Mouse (Mus musculus) forebrain, embryonic 15.5 days (tissue): ENCODE data around the gene Muc20. TPM values are rescaled to one million over a fixed set of nuclear protein-coding genes. Genes with fewer than 3 reads are reported as not detected.

ENCODE experiments used
- ATAC-seq: fragments of 200-750 bp; cut with Nextera tagmentation; replicated peaks from 2 replicates; pipeline ENCODE4 v1.8.0; 2017; ENCODE audit warnings: mild to moderate bottlenecking, moderate TSS enrichment, moderate library complexity
- H3K27ac ChIP-seq: fragments of 300-500 bp; sonication (generic); replicated peaks from 2 replicates; pipeline ENCODE4 v1.5.1; 2015; ENCODE audit warnings: mild to moderate bottlenecking, inconsistent platforms
- H3K27me3 ChIP-seq: fragments of 300-500 bp; sonication (generic); 2 replicates; pipeline ENCODE4 v1.6.1; 2015; ENCODE audit warnings: inconsistent platforms
- H3K36me3 ChIP-seq: fragments of 300-500 bp; sonication (generic); 2 replicates; pipeline ENCODE4 v1.6.1; 2015; ENCODE audit warnings: mild to moderate bottlenecking, inconsistent platforms
- H3K4me1 ChIP-seq: fragments of 300-500 bp; sonication (generic); 2 replicates; pipeline ENCODE4 v1.6.1; 2015; ENCODE audit warnings: inconsistent platforms
- H3K4me2 ChIP-seq: fragments of 300-500 bp; sonication (generic); replicated peaks from 2 replicates; pipeline ENCODE4 v1.6.1; 2015; ENCODE audit warnings: mild to moderate bottlenecking, inconsistent platforms
- H3K4me3 ChIP-seq: fragments of 300-500 bp; sonication (generic); 2 replicates; pipeline ENCODE4 v1.5.1; 2015; ENCODE audit warnings: mild to moderate bottlenecking, inconsistent platforms
- H3K9ac ChIP-seq: fragments of 300-500 bp; sonication (generic); replicated peaks from 2 replicates; pipeline ENCODE4 v1.6.1; 2015; ENCODE audit warnings: mild to moderate bottlenecking, inconsistent platforms
- H3K9me3 ChIP-seq: fragments of 300-500 bp; sonication (generic); 2 replicates; pipeline ENCODE4 v1.6.1; 2016; ENCODE audit warnings: inconsistent platforms
- WGBS: fragments of 180-500 bp; shearing (Covaris S2); methylation state at CpG from one replicate; pipeline ENCODE4 v1.1.7; 2015; ENCODE audit warnings: mixed read lengths; 5-methylcytosine and 5-hydroxymethylcytosine counted together
- polyA plus RNA-seq: library from polyadenylated mRNA; unstranded; fragments of >200 nt; fragmentation: Nextera tagmentation; extraction: Ambion mirVana; gene quantifications from 2 replicates; pipeline ENCODE4 v1.2.1, GENCODE M21; 2015

The Muc20 gene
- polyA plus RNA-seq, 1 experiment from 2014 or later: not detected

DNA sequence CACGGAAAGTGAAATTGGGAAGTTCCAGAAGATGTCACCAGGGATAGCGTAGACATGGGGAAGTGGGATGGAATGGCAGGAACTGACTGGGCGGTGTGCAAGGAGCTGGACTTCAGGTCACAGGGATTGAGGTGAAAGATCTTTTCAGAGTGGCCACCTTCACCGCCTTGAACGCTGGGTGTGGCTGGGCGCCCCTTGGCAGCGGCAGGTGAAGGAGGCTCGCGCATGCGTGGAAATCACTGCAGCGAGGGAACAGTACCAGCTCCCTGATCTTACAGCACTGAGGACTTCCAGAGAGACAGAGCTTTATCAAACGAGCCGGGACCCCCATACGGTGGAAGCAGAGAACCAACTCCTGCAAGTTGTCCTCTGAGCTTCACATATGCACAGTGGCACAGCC, 17.3 kb upstream of the Muc20 start:
- H3K36me3 ChIP-seq: no peaks in the 10 kb centered on the region
- peaks cover 11% of the 10 kb centered on the region for H3K4me1 ChIP-seq
- no peak overlapping the region for H3K27ac ChIP-seq
- H3K4me3 ChIP-seq: peak overlapping the region; percentile 37
- H3K27me3 ChIP-seq: no peaks in the 10 kb centered on the region
- WGBS: 29% methylated on average over 14 of the region's 14 CpGs
- ATAC-seq: 0 out of 2 replicates have a peak, but pooled peaks have one; percentile 35
- no peaks in the 10 kb centered on the region for H3K9me3 ChIP-seq
- peak overlapping the region; percentile 6 for H3K9ac ChIP-seq
- H3K4me2 ChIP-seq: peak overlapping the region; percentile 52

DNA sequence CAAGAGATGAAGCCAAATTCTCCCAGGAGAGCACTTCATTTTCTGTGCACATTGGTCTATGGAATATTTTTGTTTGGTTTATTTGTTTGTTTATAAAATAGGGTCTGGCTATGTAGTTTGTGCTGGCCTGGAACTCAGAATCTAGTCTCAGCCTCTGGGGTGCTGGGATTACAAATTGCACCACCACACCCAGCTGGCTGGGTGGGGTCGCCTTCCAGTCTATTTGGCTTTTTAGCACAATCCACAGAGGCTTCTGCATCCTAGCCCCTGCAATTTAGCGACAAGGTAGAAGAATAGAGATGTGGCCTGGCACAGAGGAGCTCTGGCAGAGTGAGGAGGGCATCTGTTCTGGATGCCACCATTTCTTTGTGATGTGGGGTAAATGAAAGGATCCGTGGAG, 16.5 kb upstream of the Muc20 start:
- no peaks in the 10 kb centered on the region for H3K27me3 ChIP-seq
- WGBS: 56% methylated on average over 3 of the region's 3 CpGs
- no peak for ATAC-seq
- H3K9ac ChIP-seq: no peak overlapping the region
- no peaks in the 10 kb centered on the region for H3K9me3 ChIP-seq
- H3K4me1 ChIP-seq: peaks cover 11% of the 10 kb centered on the region
- H3K36me3 ChIP-seq: no peaks in the 10 kb centered on the region
- no peak overlapping the region for H3K27ac ChIP-seq
- H3K4me3 ChIP-seq: no peak overlapping the region
- H3K4me2 ChIP-seq: no peak overlapping the region

DNA sequence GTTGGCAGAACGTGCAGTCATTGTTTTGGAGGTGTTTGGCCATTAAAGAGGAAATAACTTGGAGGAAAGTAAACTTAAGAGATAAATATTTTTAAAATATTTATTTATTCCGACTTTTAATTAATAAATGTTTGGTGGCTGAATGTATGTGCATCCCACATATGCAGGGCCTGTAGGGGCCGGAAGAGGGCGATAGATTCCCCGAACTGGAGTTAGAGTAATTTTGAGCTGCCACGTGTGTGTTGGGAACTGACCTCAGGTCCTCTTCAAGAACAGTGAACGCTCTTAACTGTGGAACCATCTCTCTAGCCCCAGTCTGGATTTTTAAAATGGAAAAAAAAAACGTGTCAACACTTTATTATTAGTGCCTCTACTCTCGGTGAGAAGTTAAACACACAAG, 16.1 kb upstream of the Muc20 start:
- Histone ChIP-seq H3K4me3 (no peak overlapping the region), H3K4me2 (no peak overlapping the region), H3K36me3 (no peaks in the 10 kb centered on the region), H3K9ac (no peak overlapping the region), H3K4me1 (peaks cover 11% of the 10 kb centered on the region), H3K27ac (no peak overlapping the region), H3K9me3 (no peaks in the 10 kb centered on the region), H3K27me3 (no peaks in the 10 kb centered on the region)
- ATAC-seq: no peak
- 50% methylated on average over 9 of the region's 9 CpGs for WGBS

DNA sequence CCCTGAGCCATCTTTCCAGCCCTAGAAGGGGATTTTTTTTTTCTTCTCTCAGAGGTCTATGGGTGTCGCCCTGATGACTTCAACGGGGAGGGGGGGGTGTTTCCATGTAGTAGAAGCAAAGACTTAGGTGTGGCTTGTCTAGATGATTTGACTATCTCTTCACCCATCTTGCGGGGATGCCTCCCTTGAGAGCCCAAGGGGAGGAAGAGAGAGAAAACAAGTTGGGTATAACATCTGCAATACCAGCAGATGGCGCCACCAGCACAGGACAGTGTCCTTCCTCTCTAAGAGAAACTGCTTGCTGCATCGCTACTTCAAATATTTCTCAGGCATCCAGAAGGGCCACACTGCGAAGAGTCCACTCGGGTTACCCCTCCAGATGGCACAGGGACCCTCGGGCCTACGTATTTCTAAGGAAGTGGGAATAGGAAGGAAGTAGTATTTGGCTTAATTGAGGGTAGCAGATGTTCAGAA, 15.7 kb upstream of the Muc20 start:
- H3K4me2 ChIP-seq: no peak overlapping the region
- peak; percentile 72 for ATAC-seq

DNA sequence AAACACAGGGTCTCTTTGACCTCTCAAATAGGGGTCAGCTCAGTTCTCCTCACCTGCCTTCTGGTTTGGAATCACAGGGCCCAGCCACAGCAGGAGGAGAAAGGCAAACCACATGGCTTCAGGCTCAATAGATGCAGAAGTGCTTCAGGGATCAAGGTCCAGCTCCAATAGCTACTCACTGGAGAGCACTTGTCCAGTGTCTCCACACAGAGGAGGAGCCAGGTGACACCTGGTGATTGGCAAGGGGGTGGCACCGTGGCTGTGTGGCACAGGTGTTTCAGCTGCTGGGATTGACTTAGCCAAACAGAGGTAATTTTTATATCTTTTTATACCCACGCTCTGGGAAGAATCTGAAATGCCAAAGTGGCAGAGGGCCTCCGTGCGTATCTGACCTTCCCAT, 13.1 kb upstream of the Muc20 start, which contains the start of gene Smbd1:
Gene Smbd1 (minus strand): TSS at position 157 of the 400 bp plus-strand sequence.
- no peak for ATAC-seq
- H3K9me3 ChIP-seq: no peaks in the 10 kb centered on the region
- H3K27me3 ChIP-seq: no peaks in the 10 kb centered on the region
- peaks cover 11% of the 10 kb centered on the region for H3K4me1 ChIP-seq
- H3K27ac ChIP-seq: no peak within 1 kb of the TSS
- no peak within 1 kb of the TSS for H3K9ac ChIP-seq
- H3K36me3 ChIP-seq: no peaks in the 10 kb centered on the region
- H3K4me3 ChIP-seq: no peak within 1 kb of the TSS
- WGBS: 91% methylated on average over 4 of the region's 4 CpGs
- no peak within 1 kb of the TSS for H3K4me2 ChIP-seq

More for the DNA sequence above, 15.7 kb upstream of the Muc20 start:
- Histone ChIP-seq H3K4me1 (peaks cover 11% of the 10 kb centered on the region), H3K4me3 (no peak overlapping the region), H3K27me3 (no peaks in the 10 kb centered on the region), H3K9me3 (no peaks in the 10 kb centered on the region), H3K36me3 (no peaks in the 10 kb centered on the region), H3K9ac (no peak overlapping the region), H3K27ac (no peak overlapping the region)
- 1% methylated on average over 9 of the region's 9 CpGs for WGBS

DNA sequence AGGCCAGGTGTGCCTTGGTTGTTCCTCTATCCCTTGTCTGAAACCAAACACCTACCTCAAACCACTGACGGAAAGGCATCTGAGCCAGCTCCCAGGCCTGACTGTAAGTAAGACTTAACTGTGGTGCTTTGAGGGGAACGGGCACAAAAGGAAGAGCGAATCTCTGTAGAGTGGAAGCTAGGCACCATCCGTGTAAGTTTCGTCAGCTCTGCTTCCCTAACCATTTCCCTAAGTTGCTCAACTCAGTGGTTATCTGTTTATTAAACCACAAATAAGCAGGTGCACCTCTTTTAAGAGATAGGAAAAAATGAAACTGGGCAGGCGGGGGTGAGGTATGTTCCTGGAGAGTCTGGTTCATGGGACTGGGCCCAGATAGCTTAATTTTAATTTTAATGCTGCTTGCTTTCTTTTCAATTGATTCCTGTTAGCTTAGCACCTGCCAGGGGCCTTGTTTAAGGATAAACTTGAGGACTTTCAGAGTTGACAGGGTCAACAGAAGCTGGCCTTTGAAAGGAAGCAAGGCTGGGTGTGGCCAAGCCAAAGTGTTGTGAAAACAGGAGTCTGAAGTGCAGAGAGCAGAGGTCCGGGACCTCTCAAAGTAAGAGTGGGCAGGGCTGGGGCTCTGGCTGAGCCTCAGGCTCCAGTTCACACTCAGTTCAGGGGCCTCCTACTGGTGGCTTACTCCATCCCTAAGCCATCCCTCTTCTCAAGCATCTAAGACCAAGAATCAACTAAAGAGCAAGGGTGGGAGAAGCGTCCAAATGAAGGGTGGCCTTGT, 10.4 kb upstream of the Muc20 start:
- 64% methylated on average over 8 of the region's 8 CpGs for WGBS
- no peaks in the 10 kb centered on the region for H3K36me3 ChIP-seq
- no peak for ATAC-seq

DNA sequence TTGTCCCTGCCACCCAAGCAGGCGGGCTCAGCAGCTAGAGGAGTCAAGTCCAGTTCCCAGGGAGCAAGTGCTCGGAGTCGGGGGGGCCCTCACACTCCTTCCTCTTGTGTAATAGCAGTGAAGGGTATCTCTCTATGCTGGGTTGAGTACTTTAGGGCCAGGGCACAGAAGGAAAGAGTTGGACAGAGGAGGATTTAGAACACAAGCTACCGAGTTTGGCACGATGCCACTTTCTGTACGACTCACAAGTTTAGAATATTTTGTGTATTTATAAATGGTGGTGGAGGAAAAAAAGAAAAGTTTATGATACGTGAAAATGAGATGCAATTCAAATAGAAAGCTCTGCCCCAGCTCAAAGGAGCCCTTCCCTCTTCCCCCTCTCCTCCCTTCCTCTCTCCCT, 7.9 kb upstream of the Muc20 start:
- H3K9ac ChIP-seq: no peak overlapping the region
- WGBS: 76% methylated on average over 7 of the region's 7 CpGs
- H3K4me3 ChIP-seq: no peak overlapping the region
- no peaks in the 10 kb centered on the region for H3K27me3 ChIP-seq
- H3K36me3 ChIP-seq: no peaks in the 10 kb centered on the region
- no peak overlapping the region for H3K4me2 ChIP-seq
- no peak overlapping the region for H3K27ac ChIP-seq
- H3K9me3 ChIP-seq: no peaks in the 10 kb centered on the region
- H3K4me1 ChIP-seq: peaks cover 7% of the 10 kb centered on the region
- ATAC-seq: no peak

More for the DNA sequence above, 10.4 kb upstream of the Muc20 start:
- no peak overlapping the region for H3K4me3 ChIP-seq
- no peak overlapping the region for H3K27ac ChIP-seq
- no peaks in the 10 kb centered on the region for H3K27me3 ChIP-seq
- H3K9me3 ChIP-seq: no peaks in the 10 kb centered on the region
- peaks cover 7% of the 10 kb centered on the region for H3K4me1 ChIP-seq
- no peak overlapping the region for H3K4me2 ChIP-seq
- no peak overlapping the region for H3K9ac ChIP-seq

DNA sequence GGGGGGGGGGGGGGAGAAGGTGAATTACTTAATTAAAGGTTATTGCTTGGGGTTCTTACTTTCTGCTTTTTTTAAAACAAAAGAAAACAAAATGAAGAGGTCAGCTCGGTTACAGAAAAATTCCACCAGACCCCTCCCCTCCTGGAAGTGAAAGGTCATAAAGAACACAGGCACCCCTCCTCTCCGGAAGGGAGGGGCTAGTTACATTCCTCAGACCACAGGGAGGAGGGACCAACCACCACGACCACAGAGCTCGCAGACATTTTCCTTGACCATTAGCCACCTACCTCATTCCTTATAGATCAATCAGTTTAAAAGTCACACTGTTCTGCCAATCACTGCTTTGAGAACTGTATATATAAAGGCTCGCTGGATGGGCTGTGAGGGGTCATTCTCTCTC, 6.7 kb upstream of the Muc20 start:
- ATAC-seq: no peak

DNA sequence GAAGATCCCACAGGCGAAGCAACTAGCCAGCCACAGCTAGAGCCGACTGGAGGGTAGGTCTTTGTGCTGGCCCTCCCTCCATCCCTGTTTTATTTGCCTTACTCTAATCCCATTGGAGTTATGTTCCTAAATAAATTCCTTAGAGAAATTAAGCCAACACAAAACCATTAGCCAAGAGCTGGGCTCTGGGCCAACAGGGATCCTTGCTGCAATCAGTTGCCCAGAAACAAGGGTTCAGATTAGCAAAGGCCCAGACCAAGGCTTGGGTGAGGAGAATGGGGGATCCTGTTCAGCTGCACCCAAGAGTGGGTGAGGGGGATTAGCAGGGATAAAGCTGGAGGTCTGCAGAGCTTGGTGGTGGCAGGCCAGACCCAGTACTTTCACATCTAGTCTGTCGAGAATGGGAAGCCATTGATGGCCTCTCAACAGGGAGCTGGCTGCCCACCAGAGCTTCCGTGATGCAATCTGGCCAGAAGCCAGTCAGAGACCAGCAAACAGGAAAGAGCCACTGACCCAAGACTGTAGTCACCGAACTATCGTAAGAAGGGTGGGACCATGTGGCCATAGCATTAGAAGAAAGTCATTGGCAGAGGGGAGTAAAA, 6.1 kb upstream of the Muc20 start:
- H3K4me1 ChIP-seq: peaks cover 7% of the 10 kb centered on the region
- H3K27ac ChIP-seq: 0 out of 2 replicates have a peak overlapping the region, but pooled peaks have one; percentile 49
- ATAC-seq: peak; percentile 92
- no peaks in the 10 kb centered on the region for H3K27me3 ChIP-seq
- 15% methylated on average over 6 of the region's 6 CpGs for WGBS
- H3K4me2 ChIP-seq: no peak overlapping the region
- H3K4me3 ChIP-seq: no peak overlapping the region
- H3K36me3 ChIP-seq: no peaks in the 10 kb centered on the region
- no peaks in the 10 kb centered on the region for H3K9me3 ChIP-seq
- H3K9ac ChIP-seq: no peak overlapping the region

More for the DNA sequence above, 6.7 kb upstream of the Muc20 start:
- Histone ChIP-seq H3K4me3 (no peak overlapping the region), H3K27ac (no peak overlapping the region), H3K27me3 (no peaks in the 10 kb centered on the region), H3K9me3 (no peaks in the 10 kb centered on the region), H3K36me3 (no peaks in the 10 kb centered on the region), H3K9ac (no peak overlapping the region), H3K4me2 (no peak overlapping the region), H3K4me1 (peaks cover 7% of the 10 kb centered on the region)
- 61% methylated on average over 5 of the region's 5 CpGs for WGBS

DNA sequence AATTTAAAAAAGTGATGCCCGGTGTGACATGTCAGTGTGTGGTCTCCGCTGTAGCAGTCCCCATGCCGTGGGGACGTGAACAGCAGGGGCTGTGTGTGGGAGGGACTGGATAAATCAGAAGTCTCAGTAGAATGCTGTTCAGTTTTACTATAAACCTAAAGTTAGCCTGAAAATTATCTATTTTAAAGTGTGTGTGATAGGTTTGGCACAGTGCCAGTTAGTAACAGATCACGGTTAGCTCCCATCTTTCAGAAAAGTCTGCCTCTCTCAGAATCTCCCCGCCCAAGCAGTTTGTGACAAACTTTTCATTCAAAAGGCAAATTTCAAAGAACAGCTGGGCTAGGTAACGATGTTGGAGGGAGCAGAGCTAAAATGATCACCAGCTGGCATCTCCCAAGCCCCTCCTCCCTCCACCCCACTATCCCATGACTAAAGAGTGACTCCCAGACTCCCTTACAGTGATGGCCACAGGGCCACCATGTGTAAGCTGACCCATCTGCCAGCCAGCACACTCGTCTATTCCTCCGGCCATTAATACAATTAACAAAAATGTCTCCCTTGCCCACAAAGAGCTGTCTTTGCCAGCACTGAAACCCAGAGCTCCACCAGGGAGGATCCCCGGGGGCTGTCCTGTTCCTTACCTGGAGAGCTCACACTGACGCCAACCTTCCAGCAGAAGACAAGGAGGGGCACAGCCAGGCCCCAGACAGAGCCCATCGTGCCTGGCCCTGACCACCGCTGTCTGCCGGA, 384 bp downstream of the Muc20 start:
- no peaks in the 10 kb centered on the region for H3K27me3 ChIP-seq
- H3K4me2 ChIP-seq: no peak overlapping the region
- H3K36me3 ChIP-seq: no peaks in the 10 kb centered on the region
- no peak overlapping the region for H3K4me3 ChIP-seq
- no peak overlapping the region for H3K9ac ChIP-seq
- H3K27ac ChIP-seq: no peak overlapping the region
- WGBS: 68% methylated on average over 14 of the region's 14 CpGs
- no peak for ATAC-seq
- no peaks in the 10 kb centered on the region for H3K4me1 ChIP-seq
- no peaks in the 10 kb centered on the region for H3K9me3 ChIP-seq

DNA sequence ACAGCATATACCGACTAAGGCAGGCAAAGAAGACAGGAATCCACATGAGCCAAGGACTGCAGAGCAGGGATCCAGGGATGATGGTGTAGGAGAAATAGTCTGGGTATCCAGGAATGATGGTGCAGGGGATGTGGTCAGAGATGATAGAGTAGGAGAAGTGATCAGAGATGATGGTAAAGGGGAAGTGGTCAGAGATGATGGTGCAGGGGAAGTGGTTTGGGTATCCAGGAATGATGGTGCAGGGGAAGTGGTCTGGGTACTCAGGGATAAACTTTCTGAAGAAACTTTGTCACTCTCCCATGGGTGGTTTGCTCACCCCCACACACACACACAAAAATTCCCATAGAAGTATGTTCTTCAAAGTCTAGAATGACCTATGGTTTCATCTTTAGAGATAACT, 2.1 kb downstream of the Muc20 start:
- no peaks in the 10 kb centered on the region for H3K4me1 ChIP-seq
- no peak overlapping the region for H3K4me3 ChIP-seq
- H3K27ac ChIP-seq: no peak overlapping the region
- ATAC-seq: no peak
- no peak overlapping the region for H3K9ac ChIP-seq
- no peak overlapping the region for H3K4me2 ChIP-seq
- no peaks in the 10 kb centered on the region for H3K36me3 ChIP-seq
- WGBS: 89% methylated on average over 1 of the region's 1 CpGs
- no peaks in the 10 kb centered on the region for H3K9me3 ChIP-seq
- no peaks in the 10 kb centered on the region for H3K27me3 ChIP-seq

DNA sequence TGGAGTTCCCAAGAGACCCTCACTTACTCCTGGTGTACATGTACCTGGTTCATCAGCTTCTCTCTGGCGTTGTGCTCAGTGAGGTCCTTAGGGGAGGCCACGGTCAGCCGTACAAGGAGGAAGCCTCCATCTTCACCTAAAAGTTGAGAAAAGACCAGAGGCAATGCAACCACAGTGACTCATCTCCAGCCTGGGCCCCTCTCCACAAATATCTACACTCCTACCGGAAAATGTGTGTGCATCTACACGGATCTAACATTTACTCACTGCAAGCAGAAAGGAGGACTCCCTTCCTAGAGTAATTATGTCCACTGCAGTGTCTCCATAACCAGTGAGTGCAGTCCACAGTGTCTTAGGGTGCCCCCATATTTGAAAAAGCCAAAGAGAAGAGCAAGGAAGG, 7.2 kb downstream of the Muc20 start:
- Histone ChIP-seq H3K4me2 (no peak overlapping the region), H3K36me3 (no peaks in the 10 kb centered on the region), H3K27ac (no peak overlapping the region), H3K27me3 (no peaks in the 10 kb centered on the region), H3K9ac (no peak overlapping the region), H3K9me3 (no peaks in the 10 kb centered on the region), H3K4me1 (no peaks in the 10 kb centered on the region), H3K4me3 (no peak overlapping the region)
- 91% methylated on average over 5 of the region's 5 CpGs for WGBS
- no peak for ATAC-seq
